Mouse (Mus musculus): Measurements from ENCODE around the gene Adra2b. TPM values are rescaled to one million over a fixed set of nuclear protein-coding genes. Genes with fewer than 3 reads are reported as not detected.

The Adra2b gene
- 0.18 and 0.42 TPM in 2 replicates for polyA plus RNA-seq (2015; fragmentation: Nextera tagmentation; extraction: Ambion mirVana)

DNA sequence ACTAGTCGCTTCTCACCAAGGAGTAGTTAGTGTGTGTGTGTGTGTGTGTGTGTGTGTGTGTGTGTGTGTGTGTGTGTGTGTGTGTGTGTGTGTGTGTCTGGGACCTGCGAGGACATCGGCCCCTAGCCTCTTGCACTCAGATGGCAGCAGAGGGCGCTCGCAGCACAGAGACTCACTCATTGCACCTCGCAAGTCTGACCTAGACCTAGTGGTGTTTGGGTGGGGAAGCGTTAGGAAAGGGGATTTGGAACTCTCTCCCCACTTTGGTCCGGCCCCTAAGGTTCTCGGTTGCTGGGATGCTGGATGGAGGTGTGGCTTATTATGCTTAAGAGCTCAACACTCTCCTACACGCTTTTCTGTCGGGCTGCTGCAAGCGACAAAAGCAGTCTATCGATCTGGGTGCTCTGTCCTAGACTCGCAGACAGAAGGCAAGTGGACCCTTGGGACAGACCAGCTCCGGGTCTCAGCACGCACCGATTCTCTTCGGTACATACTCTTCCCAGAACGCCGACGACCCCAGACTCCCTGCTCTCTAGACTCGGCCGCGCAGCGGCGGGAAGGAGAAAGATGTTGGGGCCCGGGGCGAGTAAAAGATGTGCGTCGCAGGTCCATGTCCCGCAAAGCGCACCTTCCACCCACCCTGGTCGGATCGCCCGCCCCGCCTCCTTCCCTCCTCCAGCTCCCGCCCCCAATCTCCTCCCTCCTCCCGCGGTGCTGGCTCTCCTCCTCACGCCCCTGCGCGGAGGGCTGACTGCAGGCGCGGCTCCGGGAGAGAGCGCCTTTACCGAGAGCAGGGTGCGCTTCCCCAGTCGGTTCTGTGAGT is at the start of gene Adra2b:
Adra2b (plus strand) TSS at position 750 of the 823 bp plus-strand sequence.
- Histone ChIP-seq H3K27ac (no peak within 1 kb of the TSS), H3K9me3 (replicated peaks) (no peaks in the 10 kb centered on the region)
- ATAC-seq = peak; percentile 80

DNA sequence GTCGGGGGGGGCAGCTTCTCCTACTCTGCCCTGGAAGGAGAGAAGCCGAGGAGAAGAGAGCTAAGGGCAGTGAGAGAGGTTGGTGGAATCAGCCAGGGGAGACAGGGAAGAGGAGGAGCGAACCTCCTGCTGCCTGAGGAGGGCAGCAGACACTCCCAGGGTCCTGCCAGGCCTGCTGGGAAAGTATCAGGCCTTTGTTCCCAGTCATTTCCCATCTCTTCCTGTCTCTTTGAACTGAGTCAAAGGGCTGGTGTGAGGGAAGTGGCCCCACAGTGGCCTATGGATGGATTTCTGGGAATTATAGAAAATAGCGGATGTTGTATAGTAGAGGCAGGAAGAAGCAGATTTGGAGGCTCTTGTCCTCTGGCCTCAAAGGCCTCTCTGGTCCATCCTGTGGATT is 49.1 kb upstream of the Adra2b start:
- Histone ChIP-seq H3K36me3 (ENCODE audit: poor library complexity, severe bottlenecking) (no peaks in the 10 kb centered on the region), H3K4me2 (no peak overlapping the region), H3K27ac (no peak overlapping the region), H3K9me3 (replicated peaks) (no peaks in the 10 kb centered on the region), H3K4me3 (no peak overlapping the region), H3K4me1 (no peaks in the 10 kb centered on the region), H3K27me3 (no peaks in the 10 kb centered on the region), H3K9ac (no peak overlapping the region)
- ATAC-seq = no peak
- 60% methylated on average over 4 of the region's 4 CpGs for WGBS

More for the DNA sequence above, at the start of gene Adra2b:
- peaks cover 74% of the 10 kb centered on the region for H3K27me3 ChIP-seq
- peak within 1 kb of the TSS; percentile 44 for H3K4me3 ChIP-seq
- peak within 1 kb of the TSS; percentile 74 for H3K4me2 ChIP-seq
- no peaks in the 10 kb centered on the region for H3K36me3 ChIP-seq (ENCODE audit: poor library complexity, severe bottlenecking)
- peaks cover 16% of the 10 kb centered on the region for H3K4me1 ChIP-seq
- under 1% methylated on average over 42 of the region's 49 CpGs for WGBS
- peak within 1 kb of the TSS; percentile 40 for H3K9ac ChIP-seq

DNA sequence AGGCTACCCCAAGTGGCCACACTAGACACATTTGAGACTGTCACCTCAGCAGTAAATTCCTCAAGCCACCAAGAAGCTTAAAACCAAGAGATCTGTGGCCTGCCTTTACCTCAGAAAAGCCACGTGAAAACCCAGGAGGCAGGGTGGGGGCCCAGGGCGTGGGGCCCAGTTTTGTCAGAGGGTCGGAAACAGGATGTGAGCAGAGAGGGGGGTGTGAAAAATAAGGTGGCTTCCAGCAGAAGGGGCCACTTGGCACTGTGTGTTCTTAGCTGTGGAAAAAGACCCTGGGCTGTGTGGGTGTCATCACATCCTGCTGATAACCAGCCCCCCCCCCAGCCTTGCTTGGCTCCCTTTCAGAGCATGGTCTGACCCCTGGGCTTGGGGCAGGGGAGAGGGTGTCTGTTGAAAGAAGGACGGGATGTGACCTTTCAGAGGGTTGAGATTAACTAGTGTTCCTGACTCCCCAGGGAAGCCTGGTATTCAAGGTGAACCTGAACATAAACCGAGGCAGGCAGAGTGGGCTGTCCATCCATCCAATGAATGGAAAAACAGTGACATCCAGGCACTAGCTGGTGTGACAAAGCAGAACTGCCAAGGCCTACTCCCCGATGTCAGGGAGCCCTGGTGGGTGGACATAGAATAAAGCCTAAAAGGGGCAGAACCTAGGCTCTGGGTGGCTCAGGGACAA is 48.4 kb upstream of the Adra2b start:
- H3K4me3 ChIP-seq = no peak overlapping the region
- H3K9ac ChIP-seq = no peak overlapping the region
- H3K27ac ChIP-seq = no peak overlapping the region
- no peaks in the 10 kb centered on the region for H3K36me3 ChIP-seq (ENCODE audit: poor library complexity, severe bottlenecking)
- no peaks in the 10 kb centered on the region for H3K9me3 ChIP-seq (replicated peaks)
- H3K4me1 ChIP-seq = no peaks in the 10 kb centered on the region
- H3K4me2 ChIP-seq = no peak overlapping the region
- 77% methylated on average over 6 of the region's 6 CpGs for WGBS
- ATAC-seq = no peak
- no peaks in the 10 kb centered on the region for H3K27me3 ChIP-seq

- WGBS = 100% methylated on average over 1 of the region's 1 CpGs
- no peak for ATAC-seq
- no peak overlapping the region for H3K4me2 ChIP-seq
- H3K27ac ChIP-seq = no peak overlapping the region
- H3K36me3 ChIP-seq (ENCODE audit: poor library complexity, severe bottlenecking) = no peaks in the 10 kb centered on the region
- H3K27me3 ChIP-seq = no peaks in the 10 kb centered on the region
- no peaks in the 10 kb centered on the region for H3K4me1 ChIP-seq
- H3K9me3 ChIP-seq (replicated peaks) = no peaks in the 10 kb centered on the region
- H3K4me3 ChIP-seq = no peak overlapping the region
- H3K9ac ChIP-seq = no peak overlapping the region
Observed at GRCm38 (mm10) chr2:127315155-127315470, 47.9 kb upstream of the Adra2b start.

DNA sequence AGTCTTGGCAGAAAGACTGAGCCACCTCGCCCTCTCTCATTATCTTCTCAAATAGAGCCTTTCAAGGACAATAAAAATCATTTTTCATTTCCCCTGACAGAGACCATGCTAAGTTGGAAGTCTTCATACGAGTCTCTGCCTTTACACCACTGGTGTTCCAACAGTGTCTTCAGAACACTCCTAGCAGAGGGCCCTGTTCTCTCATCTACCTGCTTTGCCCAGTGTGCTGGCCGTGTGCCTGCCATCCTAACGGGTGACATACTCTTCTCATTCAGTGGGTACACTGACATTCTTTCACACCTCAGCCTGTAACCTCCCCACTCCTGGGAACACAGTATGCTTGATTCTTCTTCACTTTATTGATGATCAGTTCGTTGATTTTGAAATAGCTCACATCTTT is 46.6 kb upstream of the Adra2b start:
- ATAC-seq = no peak
- no peaks in the 10 kb centered on the region for H3K4me1 ChIP-seq
- H3K36me3 ChIP-seq (ENCODE audit: poor library complexity, severe bottlenecking) = no peaks in the 10 kb centered on the region
- H3K4me2 ChIP-seq = no peak overlapping the region
- no peaks in the 10 kb centered on the region for H3K27me3 ChIP-seq
- H3K4me3 ChIP-seq = no peak overlapping the region
- no peaks in the 10 kb centered on the region for H3K9me3 ChIP-seq (replicated peaks)
- H3K27ac ChIP-seq = no peak overlapping the region
- WGBS = 83% methylated on average over 5 of the region's 5 CpGs
- H3K9ac ChIP-seq = no peak overlapping the region

DNA sequence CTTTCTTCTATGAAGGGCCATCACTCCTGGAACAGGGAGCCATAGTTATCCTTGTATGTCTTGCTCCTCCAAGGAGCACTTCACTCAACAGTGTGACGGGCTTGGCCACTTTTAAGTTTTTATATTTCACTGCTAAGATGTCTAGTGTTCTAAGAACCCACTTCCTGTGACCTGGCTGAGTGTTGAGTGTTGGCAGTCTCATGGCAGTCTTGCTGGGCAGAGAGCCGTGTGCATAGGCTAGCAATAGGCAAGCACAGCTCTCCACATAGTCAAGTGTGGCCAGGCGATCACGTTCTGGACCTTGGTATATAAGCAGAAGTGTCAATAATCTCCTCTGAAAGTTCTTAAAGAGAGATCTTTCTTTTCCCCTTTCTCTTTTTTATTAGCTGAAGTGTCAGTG is 44.9 kb upstream of the Adra2b start:
- H3K4me1 ChIP-seq = no peaks in the 10 kb centered on the region
- whole genome bisulfite sequencing = 83% methylated on average over 4 of the region's 4 CpGs
- no peaks in the 10 kb centered on the region for H3K27me3 ChIP-seq
- no peaks in the 10 kb centered on the region for H3K36me3 ChIP-seq (ENCODE audit: poor library complexity, severe bottlenecking)
- no peak overlapping the region for H3K4me3 ChIP-seq
- no peak for ATAC-seq
- H3K27ac ChIP-seq = no peak overlapping the region
- H3K9ac ChIP-seq = no peak overlapping the region
- H3K9me3 ChIP-seq (replicated peaks) = no peaks in the 10 kb centered on the region
- H3K4me2 ChIP-seq = no peak overlapping the region

- Histone ChIP-seq H3K9me3 (replicated peaks) (no peaks in the 10 kb centered on the region), H3K27ac (no peak overlapping the region), H3K27me3 (no peaks in the 10 kb centered on the region), H3K4me1 (no peaks in the 10 kb centered on the region), H3K36me3 (ENCODE audit: poor library complexity, severe bottlenecking) (no peaks in the 10 kb centered on the region), H3K4me2 (no peak overlapping the region), H3K4me3 (no peak overlapping the region), H3K9ac (no peak overlapping the region)
- WGBS = 82% methylated on average over 4 of the region's 4 CpGs
- ATAC-seq = no peak
Observed at GRCm38 (mm10) chr2:127319071-127319470, 43.9 kb upstream of the Adra2b start.

- Histone ChIP-seq H3K36me3 (ENCODE audit: poor library complexity, severe bottlenecking) (no peaks in the 10 kb centered on the region), H3K4me3 (no peak overlapping the region), H3K27ac (no peak overlapping the region), H3K9ac (no peak overlapping the region), H3K9me3 (replicated peaks) (no peaks in the 10 kb centered on the region), H3K27me3 (no peaks in the 10 kb centered on the region), H3K4me1 (no peaks in the 10 kb centered on the region), H3K4me2 (no peak overlapping the region)
- ATAC-seq = no peak
- WGBS = 83% methylated on average over 6 of the region's 6 CpGs
Observed at GRCm38 (mm10) chr2:127322671-127323285, 40.2 kb upstream of the Adra2b start.

DNA sequence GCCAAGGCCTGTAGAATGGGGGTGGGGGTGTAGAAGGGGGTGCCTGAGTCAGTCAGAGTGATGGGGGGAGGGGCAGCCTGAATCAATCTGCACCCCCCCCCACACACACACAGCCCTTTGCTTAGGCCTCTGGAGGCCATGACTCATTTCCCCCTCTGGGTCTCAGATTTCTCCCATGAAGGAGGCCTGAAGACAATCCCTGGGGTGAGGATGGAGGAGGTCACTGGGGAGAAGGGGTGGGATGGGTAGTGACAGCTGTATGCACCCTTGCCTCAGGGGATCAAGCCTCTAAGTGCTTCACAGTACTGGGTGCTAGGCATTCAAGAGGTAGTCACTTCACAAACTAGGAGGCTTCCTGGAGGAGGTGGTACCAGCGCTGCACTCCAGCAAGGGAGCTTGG is 39.3 kb upstream of the Adra2b start:
- H3K36me3 ChIP-seq (ENCODE audit: poor library complexity, severe bottlenecking) = no peaks in the 10 kb centered on the region
- WGBS = 88% methylated on average over 1 of the region's 1 CpGs
- H3K9me3 ChIP-seq (replicated peaks) = no peaks in the 10 kb centered on the region
- no peaks in the 10 kb centered on the region for H3K27me3 ChIP-seq
- no peak overlapping the region for H3K27ac ChIP-seq
- H3K4me2 ChIP-seq = no peak overlapping the region
- no peaks in the 10 kb centered on the region for H3K4me1 ChIP-seq
- H3K4me3 ChIP-seq = no peak overlapping the region
- H3K9ac ChIP-seq = no peak overlapping the region
- ATAC-seq = no peak

- no peak for ATAC-seq
- H3K4me3 ChIP-seq = no peak overlapping the region
- no peaks in the 10 kb centered on the region for H3K4me1 ChIP-seq
- H3K4me2 ChIP-seq = no peak overlapping the region
- no peaks in the 10 kb centered on the region for H3K9me3 ChIP-seq (replicated peaks)
- H3K9ac ChIP-seq = no peak overlapping the region
- WGBS = 80% methylated on average over 7 of the region's 7 CpGs
- H3K36me3 ChIP-seq (ENCODE audit: poor library complexity, severe bottlenecking) = no peaks in the 10 kb centered on the region
- H3K27me3 ChIP-seq = no peaks in the 10 kb centered on the region
- no peak overlapping the region for H3K27ac ChIP-seq
Observed at GRCm38 (mm10) chr2:127324456-127324855, 38.6 kb upstream of the Adra2b start.

DNA sequence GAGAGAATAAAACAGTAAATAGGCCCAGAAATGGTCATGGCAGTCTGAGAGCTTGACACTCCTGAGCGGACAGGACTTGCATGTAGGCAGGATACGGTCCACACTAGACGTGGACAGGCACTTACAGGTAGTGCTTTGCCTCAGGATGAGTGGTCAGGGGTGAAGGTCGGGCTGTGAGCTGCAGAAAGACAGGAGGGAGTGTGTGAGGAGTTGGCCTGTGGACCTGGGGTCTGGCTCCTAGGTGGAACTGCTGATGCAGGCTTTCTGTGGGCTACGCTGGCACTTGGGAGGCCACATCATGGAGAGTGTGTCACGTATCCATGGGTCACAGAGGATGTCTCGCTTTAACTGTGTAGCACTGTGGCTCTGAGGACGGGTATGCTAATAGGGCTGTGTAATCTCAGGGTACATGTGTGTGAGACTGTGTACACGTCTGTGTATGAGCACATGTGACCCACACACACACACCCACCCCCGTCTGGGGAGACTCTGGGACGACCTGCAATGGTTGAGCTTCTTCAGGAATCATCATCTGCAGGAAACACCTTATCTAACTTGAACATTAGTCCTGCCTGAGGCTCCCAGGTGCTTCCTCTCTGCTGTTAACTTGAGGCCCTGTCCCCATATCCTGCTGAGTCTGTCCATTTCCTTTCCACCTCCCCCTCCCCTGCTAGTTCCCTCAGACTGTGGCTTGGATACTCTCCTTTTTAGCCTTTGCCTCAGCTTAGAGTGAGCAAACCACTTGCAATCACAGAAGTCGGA is 34.7 kb upstream of the Adra2b start:
- Histone ChIP-seq H3K9ac (no peak overlapping the region), H3K9me3 (replicated peaks) (no peaks in the 10 kb centered on the region), H3K4me1 (no peaks in the 10 kb centered on the region), H3K4me2 (no peak overlapping the region), H3K36me3 (ENCODE audit: poor library complexity, severe bottlenecking) (no peaks in the 10 kb centered on the region), H3K27me3 (no peaks in the 10 kb centered on the region), H3K4me3 (no peak overlapping the region), H3K27ac (no peak overlapping the region)
- no peak for ATAC-seq
- whole genome bisulfite sequencing = 75% methylated on average over 12 of the region's 12 CpGs
